Mouse (Mus musculus): ENCODE measurements around the gene Pik3r5.

Gene Pik3r5

DNA sequence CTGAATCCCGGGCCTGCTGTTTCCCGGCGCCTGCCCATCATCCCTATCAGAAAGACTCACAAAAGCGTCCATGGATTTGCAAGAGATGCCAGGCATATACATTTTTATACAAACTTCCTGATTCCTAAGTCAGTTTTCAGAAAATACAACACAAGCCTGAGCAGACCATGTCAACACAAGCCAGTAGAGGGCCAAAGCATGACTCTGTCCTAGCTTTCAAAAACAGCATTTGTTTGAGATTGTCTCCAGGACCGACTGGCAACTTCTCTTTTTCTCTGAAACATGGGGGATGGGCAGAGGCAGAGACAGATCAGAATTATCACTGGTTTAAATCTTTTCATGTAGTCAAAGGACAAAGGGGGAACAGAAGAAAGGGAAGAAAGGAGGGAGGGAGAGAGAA lies 89.4 kb downstream of the Pik3r5 start:
- DNase-seq (ENCODE audit: low spot score in 2 of 2): no peak

DNA sequence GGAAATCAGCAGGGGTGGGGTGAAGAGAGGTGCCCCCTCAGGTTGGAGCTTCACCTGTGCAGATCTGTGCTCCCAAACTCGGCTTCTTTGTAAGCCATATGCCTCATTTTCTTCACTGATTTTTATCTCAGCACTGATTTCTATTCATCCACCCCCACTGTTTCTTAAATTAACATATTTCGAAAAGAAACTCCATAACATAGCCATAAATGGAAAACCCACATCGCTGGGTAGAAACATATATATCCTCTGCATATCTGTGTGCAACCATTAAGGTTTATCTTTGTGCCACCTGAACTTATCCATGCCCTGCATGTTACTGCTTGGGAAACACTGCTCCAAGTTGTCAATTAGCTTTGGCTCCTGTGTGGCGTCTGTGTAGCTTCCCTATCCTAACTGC lies 94.5 kb downstream of the Pik3r5 start:
- DNase-seq (ENCODE audit: low spot score in 2 of 2): peak in 1 of 2 experiments; percentile 28

DNA sequence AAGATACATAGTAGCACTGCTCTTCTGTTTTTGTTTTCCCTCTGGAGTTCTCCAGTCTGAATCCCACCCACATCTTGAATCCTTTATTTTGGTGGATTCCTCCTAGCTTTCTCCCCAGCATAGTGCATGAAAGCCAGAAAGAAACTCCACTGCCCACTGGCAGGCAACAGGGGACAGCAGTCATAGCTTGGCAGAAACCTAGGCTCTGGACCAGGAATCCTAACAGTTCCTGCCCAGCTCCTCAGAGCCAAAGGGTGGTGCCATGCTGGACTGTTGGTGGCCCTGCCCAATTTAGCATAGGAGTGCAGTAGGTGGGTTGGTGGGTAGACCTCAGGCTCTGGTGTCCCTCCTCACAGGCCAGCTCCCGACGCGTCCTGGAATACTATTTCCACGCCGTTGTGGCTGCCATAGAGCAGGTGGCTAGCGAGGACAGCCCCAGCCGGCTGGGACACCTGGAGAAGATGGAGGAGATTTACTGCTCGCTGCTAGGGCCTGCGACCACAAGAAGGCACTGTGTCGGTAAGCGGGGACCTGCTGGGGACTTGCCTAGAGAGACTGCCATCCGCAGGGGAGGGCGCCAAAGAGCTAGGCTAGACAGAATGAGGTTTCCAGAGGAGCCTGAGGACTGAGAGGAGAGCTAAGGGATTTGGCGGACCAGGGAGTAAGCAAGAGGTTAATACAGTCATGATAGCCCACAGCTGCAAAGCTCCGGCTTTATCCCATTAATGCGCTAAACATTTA lies 99.3 kb downstream of the Pik3r5 start:
- DNase-seq (ENCODE audit: low spot score in 2 of 2): peak; percentile 61 to 63

DNA sequence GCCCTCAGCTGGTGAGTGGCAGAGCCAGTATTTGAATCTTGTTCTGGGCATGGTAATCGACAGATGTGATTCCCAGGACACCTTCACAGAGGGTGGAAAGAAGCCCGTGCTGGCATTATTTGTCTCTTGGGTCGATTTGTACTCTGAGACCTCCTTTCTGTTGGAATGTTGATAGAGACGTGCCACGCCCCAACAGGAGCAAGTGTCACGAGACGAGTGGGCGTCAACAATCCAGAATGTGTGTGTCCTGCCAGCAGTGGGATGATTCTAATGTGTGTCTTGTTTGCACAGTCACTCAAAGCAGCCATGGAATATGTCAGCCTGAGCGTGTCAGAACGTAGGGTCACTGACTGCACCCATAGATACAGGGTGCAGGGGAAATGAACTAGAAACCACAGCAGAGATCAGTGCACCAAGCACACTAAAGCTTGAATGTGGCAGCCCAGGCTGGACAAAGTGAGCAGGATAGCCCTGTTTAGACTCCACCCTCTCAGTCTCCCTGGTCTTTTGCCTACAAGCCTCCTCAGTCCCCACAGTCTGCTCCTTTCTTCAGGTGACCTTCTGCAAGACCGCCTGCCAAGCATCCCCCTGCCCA lies 100.1 kb downstream of the Pik3r5 start:
- no peak for DNase-seq (ENCODE audit: low spot score in 2 of 2)

DNA sequence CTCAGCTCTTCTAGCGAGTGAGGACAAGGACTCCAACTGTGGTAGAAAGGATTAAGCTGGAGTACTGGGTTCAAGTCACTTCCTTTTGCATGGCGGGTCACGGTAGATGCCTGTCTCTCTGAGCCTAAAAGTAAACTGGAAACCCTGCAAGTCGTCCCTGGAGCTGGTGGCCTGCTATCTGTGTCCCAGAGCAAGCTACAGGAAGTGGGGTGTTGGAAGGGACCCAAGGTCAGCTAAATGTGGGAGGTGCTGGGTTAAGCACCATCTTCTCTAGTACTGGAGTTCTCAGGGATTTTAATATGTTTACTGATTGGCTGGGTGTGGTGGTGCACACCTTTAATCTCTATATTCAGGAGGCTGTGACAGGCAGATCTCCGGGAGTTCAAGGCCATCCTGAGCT lies 100.9 kb downstream of the Pik3r5 start:
- no peak for DNase-seq (ENCODE audit: low spot score in 2 of 2)

DNA sequence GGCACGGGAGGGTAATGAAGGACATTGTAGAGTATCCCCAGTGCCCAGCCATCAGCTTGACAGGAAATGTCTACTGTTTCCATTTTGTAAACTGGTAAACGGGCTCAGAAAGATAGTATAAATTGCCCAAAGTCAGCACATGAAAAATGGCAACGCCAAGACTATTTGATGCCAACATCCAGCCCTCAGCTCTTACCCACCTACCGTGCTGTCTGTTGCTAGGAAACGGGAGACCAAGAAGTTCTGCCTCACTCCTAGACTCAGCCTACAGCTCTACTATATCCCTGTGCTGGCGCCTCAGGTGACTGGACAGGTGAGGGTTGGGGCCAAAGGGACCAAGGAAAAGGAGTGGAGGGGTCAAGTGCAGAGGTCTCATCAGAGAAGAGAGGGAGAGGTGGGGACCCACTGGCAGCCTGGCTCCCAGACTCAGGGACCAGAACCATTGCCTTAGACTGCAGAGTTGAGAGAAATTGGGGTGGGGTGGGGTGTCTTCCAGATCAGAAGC lies 102.1 kb downstream of the Pik3r5 start:
- DNase-seq (ENCODE audit: low spot score in 2 of 2): no peak

DNA sequence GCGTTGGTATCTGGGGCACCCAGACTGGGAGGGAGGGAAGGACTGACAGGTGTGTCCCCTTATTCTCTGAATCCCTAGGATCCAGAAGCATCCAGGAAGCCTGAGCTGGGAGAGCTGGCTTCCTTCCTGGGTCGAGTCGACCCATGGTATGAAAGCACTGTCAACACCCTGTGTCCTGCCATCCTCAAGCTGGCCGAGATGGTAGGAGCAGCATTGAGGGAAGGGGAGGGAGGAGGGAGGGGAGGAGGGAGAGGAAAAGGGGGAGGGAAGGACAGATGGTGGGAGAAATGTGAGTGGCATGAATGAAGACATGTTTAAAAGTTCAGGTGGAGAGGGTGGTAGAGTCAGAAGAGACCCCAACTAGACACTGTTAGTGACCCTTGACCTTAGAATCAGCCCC lies 104.1 kb downstream of the Pik3r5 start:
- DNase-seq (ENCODE audit: low spot score in 2 of 2): no peak

DNA sequence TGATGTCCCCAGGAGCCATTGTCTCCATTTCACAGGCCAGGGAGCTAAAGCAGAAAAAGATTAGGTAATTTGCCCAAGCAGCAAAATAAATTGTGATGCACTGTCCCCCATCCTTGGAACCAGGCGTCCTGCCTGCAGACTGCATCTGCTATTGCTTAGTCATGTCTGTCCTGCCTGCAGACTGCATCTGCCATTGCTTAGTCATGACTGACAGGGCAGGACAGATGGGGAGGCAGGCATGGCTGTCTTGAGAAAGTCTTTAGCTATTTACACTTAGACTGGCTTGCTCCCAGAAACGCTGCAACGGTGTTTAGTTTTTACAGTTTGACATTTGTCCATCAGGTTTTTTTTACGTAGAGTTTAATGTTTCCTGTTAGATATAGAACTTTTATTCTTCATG lies 104.5 kb downstream of the Pik3r5 start:
- peak in 1 of 2 experiments; percentile 67 for DNase-seq (ENCODE audit: low spot score in 2 of 2)

DNA sequence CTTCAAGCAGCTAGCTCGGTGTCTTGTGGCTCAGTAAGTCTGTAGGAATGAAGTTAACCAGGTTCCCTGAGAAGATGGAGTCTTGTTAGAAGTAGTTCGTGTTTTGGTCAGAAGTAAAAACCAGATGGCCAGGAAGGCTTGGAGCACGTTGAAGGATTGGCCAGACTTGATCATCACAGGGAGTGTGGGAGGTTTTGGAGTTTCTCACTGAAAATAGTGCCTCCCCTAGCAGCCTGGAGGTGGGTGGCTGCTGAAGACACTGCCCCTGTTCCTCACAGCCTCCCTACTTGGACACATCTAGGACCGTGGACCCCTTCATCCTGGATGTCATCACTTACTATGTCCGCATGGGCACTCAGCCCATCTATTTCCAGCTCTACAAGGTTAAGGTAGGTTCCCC lies 107.7 kb downstream of the Pik3r5 start:
- DNase-seq (ENCODE audit: low spot score in 2 of 2): peak in 1 of 2 experiments; percentile 58

DNA sequence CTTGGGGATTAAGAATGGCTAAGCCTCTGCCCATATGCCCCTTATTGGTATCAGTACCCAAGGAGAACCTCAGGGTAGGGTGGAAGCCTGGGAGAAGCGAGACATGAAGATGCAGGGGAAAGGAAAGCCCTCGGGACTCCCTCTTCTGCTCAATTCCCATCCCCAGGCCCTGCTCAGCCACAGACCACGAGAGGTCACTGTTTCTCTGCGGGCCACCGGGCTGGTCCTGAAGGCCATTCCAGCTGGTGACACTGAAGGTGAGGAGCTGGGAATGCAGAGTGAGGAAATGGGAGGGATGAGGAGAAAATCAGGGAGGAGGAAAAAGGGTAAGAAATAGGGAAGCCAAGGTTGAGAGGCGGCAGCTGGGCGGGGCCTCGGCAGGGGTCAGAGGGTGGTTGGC lies 112.6 kb downstream of the Pik3r5 start:
- DNase-seq (ENCODE audit: low spot score in 2 of 2): no peak

DNA sequence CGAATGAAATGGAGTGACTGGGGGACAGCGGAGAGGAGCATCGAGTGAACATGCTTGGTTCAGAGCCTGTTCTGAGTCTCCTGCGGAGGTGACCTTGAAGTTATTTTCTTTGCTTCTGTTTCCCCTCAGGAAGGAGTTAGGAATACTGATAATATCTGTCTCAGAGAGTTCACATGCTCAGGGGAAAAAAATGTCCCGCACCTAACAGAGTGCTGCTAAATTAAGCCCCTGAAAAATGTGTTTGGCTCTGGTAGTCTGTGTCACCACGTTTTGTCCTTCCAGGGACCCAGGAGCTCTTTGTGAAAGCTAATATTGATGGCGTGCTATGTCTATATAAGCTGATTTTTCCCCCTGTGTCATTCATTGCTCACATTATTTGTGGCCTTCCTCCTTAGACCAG lies 113.3 kb downstream of the Pik3r5 start:
- DNase-seq (ENCODE audit: low spot score in 2 of 2): no peak

DNA sequence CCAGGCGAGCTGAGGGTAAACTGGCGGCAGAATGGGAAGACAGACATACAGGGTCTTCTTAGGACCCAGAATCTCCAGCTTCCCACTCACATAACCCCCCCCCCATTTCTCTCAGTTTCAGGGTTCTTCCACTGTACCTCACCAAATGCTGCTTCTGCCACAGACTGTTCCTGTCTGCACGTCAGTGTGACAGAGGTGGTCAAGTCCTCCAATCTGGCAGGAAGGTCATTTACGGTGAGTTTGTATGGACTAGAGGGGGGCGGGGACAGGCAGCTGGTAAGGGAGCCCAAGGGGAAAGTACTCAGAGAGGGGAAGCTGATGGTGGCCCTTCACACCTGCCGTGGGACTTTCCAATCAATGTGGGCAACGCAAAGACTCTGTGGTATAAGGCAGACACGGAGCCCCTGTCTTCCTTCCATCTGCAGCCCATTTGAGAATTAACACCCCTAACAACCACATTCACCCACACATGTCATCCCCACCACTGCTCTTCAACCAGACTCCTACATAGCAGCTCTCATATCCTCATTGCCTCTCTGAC lies 113.8 kb downstream of the Pik3r5 start:
- DNase-seq (ENCODE audit: low spot score in 2 of 2): no peak
